Mouse (Mus musculus) cerebellum, adult 11-12 months (tissue): ENCODE results near the gene Nav3.
"Not testable (repeated sequence)": the region's sequence is repeated elsewhere in the genome, so short reads cannot be mapped to it uniquely, and the experiment has no call there.

ENCODE experiments used
- DNase-seq: peaks from one replicate; pipeline ENCODE4 v3.0.0; 2022

The Nav3 gene

GRCm38 (mm10) chr10:110455838-110456493 lies at the start of gene Nav3:
Gene Nav3 (minus strand): TSS chr10:110456204.
- peak; percentile 71 for DNase-seq

- DNase-seq: no peak
Measured at GRCm38 (mm10) chr10:110485306-110485705, 29.3 kb upstream of the Nav3 start.

- DNase-seq: no peak
Measured at GRCm38 (mm10) chr10:110484822-110485221, 28.8 kb upstream of the Nav3 start.

GRCm38 (mm10) chr10:110479189-110479588 lies 23.2 kb upstream of the Nav3 start:
- DNase-seq: no peak

GRCm38 (mm10) chr10:110477689-110478314 lies 21.8 kb upstream of the Nav3 start:
- no peak for DNase-seq

- no peak for DNase-seq
Measured at GRCm38 (mm10) chr10:110474107-110474506, 18.1 kb upstream of the Nav3 start.

GRCm38 (mm10) chr10:110469445-110469844 lies 13.4 kb upstream of the Nav3 start:
- no peak for DNase-seq

GRCm38 (mm10) chr10:110455063-110455837 lies 754 bp downstream of the Nav3 start:
- DNase-seq: peak; percentile 61

GRCm38 (mm10) chr10:110453566-110453965 lies 2.4 kb downstream of the Nav3 start:
- DNase-seq: no peak

GRCm38 (mm10) chr10:110440396-110440795 lies 15.6 kb downstream of the Nav3 start:
- peak; percentile 13 for DNase-seq

GRCm38 (mm10) chr10:110431078-110431477 lies 24.9 kb downstream of the Nav3 start:
- no peak for DNase-seq

GRCm38 (mm10) chr10:110429578-110429977 lies 26.4 kb downstream of the Nav3 start:
- no peak for DNase-seq

GRCm38 (mm10) chr10:110429052-110429451 lies 27.0 kb downstream of the Nav3 start:
- no peak for DNase-seq

- DNase-seq: no peak
Measured at GRCm38 (mm10) chr10:110421533-110421932, 34.5 kb downstream of the Nav3 start.

GRCm38 (mm10) chr10:110417003-110417402 lies 39.0 kb downstream of the Nav3 start:
- DNase-seq: no peak

GRCm38 (mm10) chr10:110415624-110416023 lies 40.4 kb downstream of the Nav3 start:
- DNase-seq: no peak

- no peak for DNase-seq
Measured at GRCm38 (mm10) chr10:110413281-110413897, 42.6 kb downstream of the Nav3 start.

- no peak for DNase-seq
Measured at GRCm38 (mm10) chr10:110402950-110403349, 53.1 kb downstream of the Nav3 start.

GRCm38 (mm10) chr10:110400642-110401041 lies 55.4 kb downstream of the Nav3 start:
- no peak for DNase-seq

- DNase-seq: no peak
Measured at GRCm38 (mm10) chr10:110398643-110399042, 57.4 kb downstream of the Nav3 start.

- no peak for DNase-seq
Measured at GRCm38 (mm10) chr10:110386476-110387197, 69.4 kb downstream of the Nav3 start.

GRCm38 (mm10) chr10:110383506-110384229 lies 72.3 kb downstream of the Nav3 start:
- DNase-seq: not testable (repeated sequence)
